Mouse (Mus musculus): ENCODE measurements around the gene Pold4.
"Not testable (repeated sequence)": the region's sequence is repeated elsewhere in the genome, so short reads cannot be mapped to it uniquely, and the experiment has no call there.

Gene Pold4

DNA sequence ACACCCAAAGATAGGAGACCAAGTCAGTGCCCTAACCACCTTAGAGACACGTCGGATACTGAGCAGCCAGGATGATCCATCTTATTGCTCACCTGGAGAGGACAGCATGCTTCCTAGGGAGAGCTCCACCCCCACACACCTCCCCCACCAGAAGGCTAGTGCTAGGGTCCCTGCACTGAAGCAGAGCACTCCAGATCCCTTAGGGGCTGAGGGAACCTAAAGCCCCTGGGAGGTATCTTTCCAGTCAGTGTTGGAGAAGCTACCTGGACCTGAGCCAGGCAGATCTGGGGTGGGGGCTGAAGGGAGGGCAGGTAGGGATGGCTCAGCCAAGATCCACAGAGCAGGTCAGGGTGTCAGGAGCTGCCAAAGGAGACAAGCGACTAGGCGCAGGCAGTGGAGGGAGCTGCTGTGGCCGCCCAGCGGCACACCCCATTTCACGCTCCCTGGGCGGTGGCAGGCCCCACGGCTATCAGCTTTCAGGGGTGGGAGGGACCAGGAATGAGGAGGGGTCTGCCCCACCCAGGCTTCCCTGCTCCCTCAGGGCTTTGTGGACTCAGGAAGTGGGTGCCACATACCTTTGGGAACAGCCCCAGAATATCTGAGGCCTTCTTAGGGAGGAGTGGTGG is 2.1 kb upstream of the Pold4 start:
- no peak for DNase-seq

DNA sequence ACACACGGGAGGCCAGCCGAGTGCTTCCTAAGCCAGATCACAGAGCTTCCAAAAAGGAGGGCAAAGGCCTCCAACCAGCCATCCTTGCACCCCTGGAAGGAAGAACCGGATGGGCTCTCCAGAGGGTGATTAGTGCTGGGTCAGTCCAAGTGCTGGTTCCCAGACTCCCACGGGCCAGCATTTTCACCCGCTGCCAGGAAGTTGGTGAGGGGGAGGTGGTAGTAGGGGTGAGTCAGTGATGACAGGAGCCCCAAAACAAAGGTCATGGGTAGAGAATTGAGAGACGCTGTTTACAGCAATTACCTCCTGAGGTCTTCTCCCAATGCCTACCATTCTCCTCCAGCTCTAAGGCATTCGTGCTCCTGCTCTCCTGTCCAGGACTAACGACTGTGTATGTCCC is 1.3 kb upstream of the Pold4 start:
- no peak for DNase-seq

DNA sequence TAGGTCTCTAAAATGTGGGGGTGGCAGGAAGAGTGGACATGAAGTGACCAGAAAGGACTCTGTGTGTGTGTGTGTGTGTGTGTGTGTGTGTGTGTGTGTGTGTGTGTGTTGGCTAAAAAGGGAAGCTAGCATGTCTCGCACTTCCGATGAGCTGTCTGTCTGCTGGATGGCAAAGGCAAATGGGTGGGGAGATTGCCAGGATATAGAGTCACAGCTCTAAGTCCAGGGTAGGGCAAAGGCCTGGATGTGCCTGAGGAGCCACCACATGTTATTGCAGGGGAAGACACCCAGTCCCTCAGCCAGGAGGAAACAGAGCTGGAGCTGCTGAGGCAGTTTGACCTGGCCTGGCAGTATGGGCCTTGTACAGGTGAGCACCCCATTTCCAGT is 480 bp downstream of the Pold4 start:
- DNase-seq: no peak

DNA sequence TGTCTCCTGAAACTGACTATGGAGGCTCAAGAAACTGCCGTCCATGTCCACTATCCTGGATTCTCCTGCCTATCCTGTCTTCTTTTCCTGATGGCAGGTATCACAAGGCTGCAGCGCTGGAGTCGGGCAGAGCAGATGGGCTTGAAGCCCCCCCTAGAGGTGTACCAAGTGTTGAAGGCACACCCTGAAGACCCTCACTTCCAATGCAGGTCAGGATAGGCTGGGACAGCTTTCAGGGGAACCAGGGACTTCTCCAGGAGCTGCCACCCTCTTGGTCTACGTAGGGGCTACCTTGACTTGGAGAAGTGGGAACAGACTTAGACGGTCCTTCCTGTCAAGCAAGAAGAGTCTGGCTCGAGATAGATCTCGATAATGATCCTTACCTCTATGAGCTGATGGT is 952 bp downstream of the Pold4 start:
- DNase-seq: no peak

DNA sequence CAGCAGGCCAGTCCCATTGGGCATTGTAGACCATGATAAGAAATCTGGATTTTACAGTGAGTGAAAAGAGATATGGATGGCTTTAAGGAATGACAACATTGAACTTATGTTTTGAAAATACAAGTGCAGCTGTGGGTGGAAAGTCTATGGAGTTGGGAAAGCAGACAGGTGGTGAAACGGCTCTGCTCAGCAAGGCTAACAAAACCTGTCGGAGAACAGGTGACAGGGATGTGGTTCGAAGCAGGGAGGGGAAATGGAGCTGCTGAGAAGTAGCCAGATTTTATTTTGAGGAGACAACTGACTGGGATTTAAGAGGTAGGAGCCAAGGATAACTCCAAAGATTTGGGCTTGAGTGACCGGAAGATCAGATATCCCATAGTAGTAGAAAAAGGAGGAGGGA is 2.8 kb downstream of the Pold4 start:
- DNase-seq: no peak

DNA sequence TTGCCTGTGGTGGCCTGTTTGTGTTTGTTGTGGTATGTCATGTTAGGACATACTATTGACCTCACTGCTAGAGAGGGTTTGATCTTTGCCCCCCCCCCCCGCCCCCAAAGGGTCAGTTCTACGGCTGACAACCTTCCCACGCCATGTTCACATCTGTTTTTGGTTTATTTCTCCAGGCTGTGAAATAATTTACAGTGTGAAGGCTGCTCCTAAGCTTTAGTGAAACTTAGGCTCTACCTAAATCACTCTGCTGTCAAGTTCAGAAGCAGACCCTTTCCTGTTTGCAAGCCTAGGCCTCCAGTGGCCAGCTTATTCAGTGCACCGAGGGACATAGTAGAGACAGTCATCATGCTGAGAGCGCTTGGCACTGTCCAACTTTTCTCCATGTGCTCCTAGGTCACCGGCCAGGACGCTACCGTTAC is 8.6 kb downstream of the Pold4 start:
- DNase-seq: peak; percentile 62

DNA sequence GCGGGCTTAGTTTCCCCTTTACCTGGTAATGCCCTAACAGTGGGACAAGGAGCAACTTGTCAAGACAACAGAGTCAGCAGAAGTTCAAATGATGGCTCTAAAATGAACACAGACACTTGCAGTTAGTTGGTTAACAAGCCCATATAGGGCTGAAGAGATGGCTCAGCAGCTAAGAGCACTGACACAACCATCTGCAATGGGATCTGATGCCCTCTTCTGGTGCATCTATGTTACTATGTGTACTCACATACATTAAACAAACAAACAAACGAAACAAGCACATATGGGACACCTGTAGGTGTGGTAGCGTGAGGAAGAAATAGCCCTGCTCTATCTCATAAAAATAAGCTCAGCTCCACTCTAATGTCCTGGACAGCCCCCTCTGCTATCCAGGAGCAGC is 10.7 kb downstream of the Pold4 start:
- no peak for DNase-seq

DNA sequence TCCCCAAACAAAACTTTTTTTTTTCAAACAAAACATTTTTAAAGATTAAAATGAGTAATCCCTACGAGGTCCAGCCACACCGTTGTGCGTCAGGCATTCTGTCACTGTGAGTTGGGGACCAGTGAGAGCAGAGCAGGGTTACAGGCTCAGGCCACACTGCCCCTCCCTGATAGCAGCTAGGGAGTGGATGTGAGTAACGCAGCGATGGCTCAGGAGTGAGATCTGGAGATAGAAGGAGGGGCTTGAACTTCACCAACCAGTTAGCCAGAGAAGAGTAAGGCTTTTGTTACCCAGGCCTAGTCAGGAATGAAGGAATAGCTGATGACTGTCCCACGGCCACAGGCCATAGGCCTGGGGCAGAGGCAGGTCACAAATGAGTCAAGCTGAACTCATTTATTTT is 13.1 kb downstream of the Pold4 start:
- no peak for DNase-seq

DNA sequence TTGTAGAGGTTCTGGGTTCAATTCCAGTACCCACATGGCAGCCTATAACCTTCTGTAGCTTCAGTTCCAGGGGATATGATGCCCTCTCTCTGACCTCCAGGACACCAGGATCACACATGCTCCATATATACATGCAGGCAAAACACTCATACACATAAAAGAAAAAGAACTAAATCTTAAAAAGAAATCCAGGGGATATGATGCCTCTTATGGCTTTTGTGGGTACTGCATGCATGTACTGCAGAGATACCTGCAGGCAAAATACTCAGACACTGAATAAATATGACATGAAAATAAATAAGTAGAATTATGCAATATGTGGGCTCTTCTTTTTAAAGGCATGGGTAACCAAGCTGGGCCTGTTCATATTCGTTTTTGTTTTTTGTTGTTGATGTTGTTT is 15.3 kb downstream of the Pold4 start:
- no peak for DNase-seq

DNA sequence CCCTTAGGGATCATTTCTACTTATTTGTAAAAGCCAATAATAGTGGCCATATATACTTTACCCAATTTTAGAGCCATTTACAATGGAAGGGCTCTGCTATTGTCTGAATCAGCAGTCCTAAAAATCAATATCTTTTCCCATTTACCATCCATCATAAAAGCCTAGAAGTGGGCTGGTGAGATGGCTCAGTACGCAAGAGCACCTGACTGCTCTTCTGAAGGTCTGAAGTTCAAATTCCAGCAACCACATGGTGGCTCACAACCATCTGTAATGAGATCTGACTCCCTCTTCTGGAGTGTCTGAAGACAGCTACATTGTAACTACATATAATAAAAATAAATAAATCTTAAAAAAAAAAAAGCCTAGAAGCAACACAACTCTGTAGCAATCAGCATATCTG is 17.0 kb downstream of the Pold4 start:
- not testable (repeated sequence) for DNase-seq

DNA sequence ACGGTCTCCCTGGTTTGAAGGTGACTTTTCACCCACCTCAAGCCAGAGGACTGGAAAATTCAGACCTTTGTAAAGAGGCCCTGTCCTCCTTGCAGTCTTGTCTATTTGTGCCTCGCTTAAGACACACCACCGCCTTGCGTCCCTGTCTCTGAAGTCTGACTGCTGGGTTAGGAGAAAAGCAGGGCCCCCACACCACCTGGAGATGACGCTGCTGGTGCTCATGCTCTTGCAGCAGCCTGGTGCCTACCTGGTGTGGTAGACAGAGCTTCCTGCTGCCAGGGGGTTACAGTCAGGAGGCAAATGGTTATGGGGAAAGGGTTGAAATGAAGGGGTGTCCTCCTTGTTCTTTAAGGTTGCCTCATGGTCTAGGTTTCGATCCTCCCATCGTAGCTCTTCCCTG is 22.5 kb downstream of the Pold4 start:
- no peak for DNase-seq

DNA sequence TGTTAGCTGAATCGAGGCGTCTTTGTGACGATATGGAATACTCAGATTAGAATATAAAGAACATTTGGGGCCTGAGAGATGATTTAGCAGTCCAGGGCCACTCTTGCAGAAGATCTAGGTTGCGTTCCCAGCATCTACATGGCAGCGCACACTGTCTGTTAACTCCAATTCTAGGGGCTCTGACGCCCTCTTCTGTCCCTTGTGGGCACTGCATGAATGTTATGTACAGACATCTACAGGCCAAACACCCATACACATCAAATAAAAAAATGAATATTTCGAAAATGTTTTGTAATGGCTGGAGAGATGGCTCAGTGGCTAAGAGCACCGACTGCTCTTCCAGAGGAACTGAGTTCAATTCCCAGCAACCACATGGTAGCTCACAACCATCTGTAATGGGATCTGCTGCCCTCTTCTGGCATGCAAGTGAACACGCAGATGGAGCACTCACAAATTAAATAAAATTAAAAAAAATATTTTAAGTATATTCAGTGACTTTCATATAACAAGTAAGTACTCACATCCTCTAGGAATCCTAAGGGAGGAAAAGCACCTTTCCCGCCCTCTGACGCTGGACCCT is 24.0 kb downstream of the Pold4 start:
- no peak for DNase-seq

DNA sequence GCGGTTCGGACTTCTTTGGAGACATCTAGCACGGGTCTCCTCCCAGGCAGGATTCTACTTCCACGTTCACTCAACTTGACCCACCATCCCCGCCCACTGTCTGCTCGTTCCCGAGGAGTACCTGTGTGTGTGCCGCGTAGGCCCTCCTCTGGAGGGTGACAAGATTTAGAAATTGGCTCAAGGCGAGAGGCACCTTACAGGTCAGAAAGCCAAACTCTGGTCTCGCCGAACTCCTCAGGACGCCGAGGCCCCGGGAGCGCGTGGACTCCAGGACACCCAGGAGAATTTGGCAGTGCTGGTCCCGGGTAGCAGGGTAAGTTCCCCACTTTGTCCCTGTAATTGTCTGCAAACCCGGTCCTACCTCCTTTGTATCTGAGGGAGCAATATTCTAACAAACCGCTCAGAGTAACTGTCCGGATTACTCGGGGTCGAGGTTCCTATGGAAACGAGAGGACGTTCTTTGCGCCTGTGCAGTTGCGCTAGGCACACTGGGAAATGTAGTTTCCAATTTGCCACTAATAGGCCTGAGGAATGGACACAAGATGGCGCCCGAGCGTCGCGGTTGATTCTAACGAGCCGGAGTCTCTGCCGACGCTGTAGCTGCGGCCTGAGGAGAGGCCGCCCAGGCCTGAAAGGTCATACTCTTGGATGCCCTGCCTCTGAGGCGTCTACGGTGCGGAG is 25.7 kb downstream of the Pold4 start:
- DNase-seq: peak; percentile 98

DNA sequence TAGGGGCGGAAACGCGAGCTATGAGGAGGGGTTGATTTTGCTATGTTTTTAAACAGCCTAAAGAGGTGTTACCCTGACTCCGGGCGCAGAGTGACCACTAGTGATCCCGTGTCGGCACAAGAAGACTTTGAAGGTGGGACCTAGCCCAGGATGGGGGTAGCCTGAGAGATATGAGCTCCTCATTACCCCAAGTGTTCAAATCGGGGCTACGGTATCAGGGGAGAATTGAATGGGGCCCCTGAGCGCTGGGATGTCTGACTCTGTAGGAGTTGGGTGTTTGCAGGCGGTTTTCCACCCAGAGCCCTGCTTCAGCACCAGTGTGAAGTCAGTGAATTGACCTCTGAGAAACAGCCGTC is 26.2 kb downstream of the Pold4 start:
- no peak for DNase-seq

DNA sequence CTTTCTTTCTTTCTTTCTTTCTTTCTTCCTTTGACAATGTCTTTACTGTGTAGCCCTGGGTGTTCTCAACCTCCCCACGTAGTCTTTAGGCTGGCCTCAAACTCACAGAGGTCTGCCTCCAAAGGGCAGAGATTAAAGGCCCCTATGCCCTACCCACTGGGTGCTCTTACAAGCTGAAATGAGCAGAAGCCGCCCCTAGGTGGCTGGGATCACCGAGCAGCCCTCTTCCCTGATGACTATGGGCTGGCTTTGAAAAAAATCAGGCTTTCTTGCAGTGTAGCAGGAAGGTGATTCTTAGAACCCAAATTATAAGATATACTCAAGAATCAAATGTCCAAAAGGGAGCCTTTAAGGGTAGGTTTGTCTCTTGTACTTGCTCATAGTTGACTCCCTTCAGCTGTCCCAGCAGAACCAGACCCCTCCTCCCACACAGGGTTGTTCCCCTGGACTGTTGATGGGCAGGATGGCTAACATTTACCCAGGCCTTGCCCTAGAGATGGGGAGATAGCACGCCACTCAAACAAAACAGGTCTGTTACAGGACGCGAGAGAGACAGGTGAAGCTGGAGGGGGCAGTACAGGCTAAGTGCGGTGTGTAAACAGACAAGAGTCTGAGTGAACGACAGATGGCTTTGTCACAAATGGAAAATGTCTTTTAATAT is 29.5 kb downstream of the Pold4 start:
- DNase-seq: no peak

DNA sequence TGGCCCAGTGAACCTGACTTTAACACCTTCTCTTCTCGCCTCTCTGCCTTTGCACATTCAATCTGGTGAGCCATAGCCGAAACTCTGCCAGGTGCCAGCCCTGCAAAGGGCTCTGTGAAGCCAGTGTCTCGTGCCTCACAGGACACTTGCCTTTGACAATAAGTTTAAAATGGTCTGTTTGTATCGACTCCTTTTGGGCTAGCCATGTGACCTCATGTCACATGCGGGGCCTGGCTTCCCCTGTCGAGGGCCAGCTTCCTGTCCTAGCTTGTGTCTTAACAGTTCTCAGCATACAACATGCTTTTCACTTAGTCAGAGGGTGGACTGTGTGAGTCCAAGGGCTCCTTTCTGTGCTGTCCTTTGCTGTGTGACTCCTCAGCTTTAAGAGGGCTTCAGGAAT is 31.1 kb downstream of the Pold4 start:
- DNase-seq: no peak

DNA sequence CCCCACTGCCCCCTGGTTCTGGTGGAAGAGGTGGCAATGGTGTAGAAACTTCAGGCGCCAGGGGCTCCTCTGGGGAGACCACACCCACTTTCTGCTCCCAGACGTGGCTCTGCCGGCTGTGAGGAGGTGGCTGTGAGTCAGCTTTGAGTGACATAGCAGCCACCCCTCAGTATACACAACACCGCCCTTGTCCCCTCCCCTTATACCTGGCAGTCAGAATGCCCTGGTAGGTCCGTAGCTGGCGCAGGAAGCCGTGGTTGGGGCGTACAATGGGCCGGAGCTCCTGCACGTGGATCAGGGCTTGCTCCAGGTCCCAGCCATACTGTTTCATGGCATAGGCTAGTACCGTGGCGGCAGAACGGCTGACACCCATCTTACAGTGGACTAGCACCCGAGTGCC is 32.0 kb downstream of the Pold4 start:
- no peak for DNase-seq

DNA sequence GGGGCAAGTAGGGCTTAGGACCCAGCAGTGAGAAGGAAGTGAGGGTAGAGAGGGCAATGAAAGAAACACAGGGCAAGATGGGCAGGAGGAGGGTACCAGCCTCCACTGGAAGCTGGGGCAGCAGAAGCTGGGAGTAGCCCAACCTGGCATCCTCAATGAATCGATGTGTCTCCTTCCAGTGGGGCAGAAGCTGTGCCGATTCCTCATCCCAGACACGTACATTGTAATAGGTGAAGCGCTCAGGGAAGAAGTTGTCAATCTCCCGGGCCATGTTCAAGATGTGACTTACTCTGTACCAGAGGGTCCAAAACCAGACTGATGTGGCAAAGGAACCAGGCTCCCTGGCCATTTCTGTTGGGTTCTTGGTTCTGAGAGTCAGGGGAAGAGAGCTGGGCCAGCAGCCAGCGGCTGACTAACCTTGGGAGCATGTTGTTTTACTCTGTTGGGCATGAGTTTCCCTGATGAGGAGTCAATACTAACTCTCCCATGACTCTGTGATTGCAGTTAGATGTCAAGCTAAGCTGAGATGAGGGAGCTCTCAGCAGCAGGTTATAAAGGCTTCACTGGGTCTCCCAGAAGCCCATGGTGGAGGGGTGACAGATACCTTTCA is 32.6 kb downstream of the Pold4 start:
- no peak for DNase-seq

DNA sequence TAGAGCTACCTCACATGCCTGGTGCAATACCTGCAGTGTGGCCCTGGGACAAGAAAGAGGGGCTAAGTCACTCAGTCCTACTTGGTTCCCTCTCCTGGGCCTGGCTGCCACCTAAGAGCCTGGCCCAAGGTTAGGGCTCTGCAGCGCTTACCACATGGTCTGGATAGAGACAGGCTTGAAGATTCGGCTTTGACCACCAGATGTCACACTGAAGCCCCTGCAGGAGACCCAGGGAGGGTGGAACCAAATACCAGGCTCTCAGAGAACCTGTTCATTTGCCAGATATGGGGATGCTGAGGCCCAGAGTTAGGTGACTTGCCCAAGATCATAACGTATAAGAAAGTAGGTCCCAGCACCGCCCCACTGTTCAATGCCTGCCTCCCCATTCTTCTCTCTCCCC is 34.3 kb downstream of the Pold4 start:
- no peak for DNase-seq

DNA sequence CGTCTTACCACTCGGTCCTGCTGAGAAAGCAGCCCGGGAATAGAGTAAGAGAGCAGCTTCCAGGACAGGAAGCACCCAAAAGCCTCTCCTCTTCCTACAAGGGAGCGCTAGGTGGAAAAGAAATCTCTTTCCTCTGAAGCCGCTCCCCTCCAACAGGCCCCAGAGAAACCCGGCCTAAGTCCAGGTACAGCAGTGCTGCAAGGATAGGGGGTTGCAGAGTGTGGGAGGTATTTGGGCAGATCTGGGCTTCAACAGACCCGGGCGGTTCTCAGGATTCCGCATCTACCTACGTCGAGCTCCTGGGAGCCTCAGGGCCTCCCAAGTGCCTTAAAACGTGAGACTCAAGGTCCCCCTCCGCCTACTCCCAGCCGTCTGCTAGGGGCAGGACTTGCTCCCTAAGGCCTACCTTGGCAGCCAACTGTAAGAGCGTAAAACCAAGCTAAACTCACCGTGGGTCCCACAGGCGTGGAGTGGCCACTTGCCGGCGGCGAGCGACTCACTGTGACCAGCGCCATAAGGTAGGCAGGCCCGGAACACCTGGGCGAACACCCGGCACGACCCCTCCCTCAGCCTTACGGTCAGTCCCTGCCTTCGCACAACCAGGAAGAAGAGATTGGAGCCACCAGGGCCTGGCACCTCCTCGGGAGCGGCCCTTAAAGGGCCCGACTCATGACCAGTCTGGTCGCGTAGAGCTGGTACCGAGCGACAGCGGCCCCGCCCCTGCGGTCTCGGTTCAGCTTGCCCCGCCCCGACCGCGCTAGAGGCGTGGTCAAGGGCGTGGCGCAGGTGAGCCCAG is 37.1 kb downstream of the Pold4 start, which contains the start of gene Ssh3:
Ssh3 (minus strand) TSS at position 615 of the 796 bp plus-strand sequence.
- DNase-seq: peak; percentile 46

DNA sequence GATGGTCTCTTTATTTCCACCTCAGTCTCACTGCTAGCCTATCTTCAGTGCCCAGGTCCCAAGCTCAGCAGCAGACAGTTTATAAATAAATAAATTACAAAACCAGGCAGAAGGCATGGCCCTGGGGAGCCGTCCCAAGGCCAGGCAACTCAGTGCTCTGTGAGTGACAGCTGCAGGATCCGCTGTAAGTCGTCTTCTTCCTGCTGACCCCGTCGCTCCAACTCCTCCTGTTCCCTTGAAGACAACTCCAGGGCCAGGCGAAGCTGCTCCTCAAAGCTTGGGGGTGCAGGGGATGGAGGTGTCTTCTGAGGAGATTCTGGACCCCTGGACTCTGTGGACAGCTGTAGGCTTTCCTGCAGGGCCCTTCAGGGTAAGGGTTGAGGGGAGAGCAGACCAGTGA is 38.5 kb downstream of the Pold4 start:
- DNase-seq: no peak

DNA sequence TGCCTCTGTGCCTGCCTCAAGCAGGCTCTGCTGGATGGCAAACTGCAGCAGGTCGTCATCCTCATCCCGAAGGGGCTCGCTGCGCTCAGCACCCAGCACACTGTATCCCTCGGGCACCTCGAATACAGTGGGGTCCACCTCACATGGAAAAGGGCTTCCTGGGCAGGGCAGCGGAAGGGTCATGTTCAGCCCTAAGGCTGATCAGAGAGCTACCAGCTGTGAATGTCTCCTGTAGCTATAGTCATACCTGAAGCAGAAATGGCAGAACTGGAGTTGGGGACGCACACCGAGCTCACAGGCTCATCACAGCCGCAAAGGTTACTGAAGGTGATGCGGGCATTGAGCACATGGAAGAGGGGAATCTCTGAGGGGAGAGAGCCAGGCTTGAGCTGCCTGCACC is 39.3 kb downstream of the Pold4 start:
- DNase-seq: no peak

DNA sequence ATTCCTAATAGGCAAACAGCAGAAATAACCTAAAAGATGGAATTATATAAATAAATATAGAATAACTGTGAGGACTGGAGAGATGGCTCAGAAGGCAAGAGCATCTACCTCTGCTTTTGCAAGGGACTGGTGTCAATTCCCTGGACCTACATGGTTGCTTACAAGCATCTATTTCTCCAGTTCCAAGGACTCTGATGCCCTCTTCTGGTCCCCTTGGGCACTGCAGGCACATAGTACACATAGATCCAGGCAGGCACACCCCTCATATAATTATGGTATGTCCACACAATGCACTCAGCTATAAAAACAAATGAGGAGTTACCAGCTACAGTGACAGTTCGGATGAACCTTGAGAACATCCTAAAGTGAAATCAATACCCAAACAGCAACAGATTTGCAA is 47.8 kb downstream of the Pold4 start:
- DNase-seq: no peak

Measured in embryo, embryonic 11 days (tissue).